Mouse (Mus musculus) thymus, adult 2 months (tissue): ENCODE measurements around the gene Tnfsfm13. TPM values are rescaled to one million over a fixed set of nuclear protein-coding genes. Genes with fewer than 3 reads are reported as not detected.
A peak's percentile ranks its signal among the peaks of the same experiment; 100 is the strongest.

Experiments
- DNase-seq: peaks from one replicate; pipeline ENCODE4 v3.0.0; 2021
- H3K27ac ChIP-seq: fragments of 200-500 bp; 2 replicates; pipeline ENCODE4 v1.5.1; 2012; ENCODE audit warnings: low read length, control low read depth; ENCODE audit not compliant: control insufficient read depth, insufficient read depth
- H3K27me3 ChIP-seq: fragments of 200-500 bp; 2 replicates; pipeline ENCODE4 v1.6.1; 2012; ENCODE audit warnings: mild to moderate bottlenecking, low read length, moderate library complexity, mixed read lengths; ENCODE audit not compliant: control insufficient read depth, insufficient read depth
- H3K36me3 ChIP-seq: fragments of 200-500 bp; 2 replicates; pipeline ENCODE4 v1.6.1; 2012; ENCODE audit warnings: mild to moderate bottlenecking, low read length, moderate library complexity; ENCODE audit not compliant: control insufficient read depth, insufficient read depth
- H3K4me1 ChIP-seq: fragments of 200-500 bp; replicated peaks from 2 replicates; pipeline ENCODE4 v1.6.1; 2012; ENCODE audit warnings: low read length; ENCODE audit not compliant: control insufficient read depth, insufficient read depth
- H3K4me3 ChIP-seq: fragments of 200-500 bp; 2 replicates; pipeline ENCODE4 v1.5.1; 2012; ENCODE audit warnings: mild to moderate bottlenecking, low read length, control low read depth, moderate library complexity; ENCODE audit not compliant: control insufficient read depth, insufficient read depth
- CTCF ChIP-seq: fragments of 200-500 bp; IDR thresholded peaks from 2 replicates; pipeline ENCODE4 v1.5.1; 2012; ENCODE audit warnings: mild to moderate bottlenecking, control low read depth, low read length, moderate library complexity, borderline replicate concordance; ENCODE audit not compliant: control insufficient read depth, poor library complexity, insufficient read depth; ENCODE audit errors: extremely low read depth
- POLR2A ChIP-seq: fragments of 200-500 bp; IDR thresholded peaks from 2 replicates; pipeline ENCODE4 v1.6.1; 2012; ENCODE audit warnings: mild to moderate bottlenecking, low read length, control low read depth, moderate library complexity; ENCODE audit not compliant: control insufficient read depth, poor library complexity, insufficient read depth; ENCODE audit errors: extremely low read depth
- WGBS: fragments of 180-500 bp; shearing (Covaris S2); methylation state at CpG from one replicate; pipeline ENCODE4 v1.1.7; 2018; 5-methylcytosine and 5-hydroxymethylcytosine counted together
- polyA plus RNA-seq: library from polyadenylated mRNA; depleted of rRNA; stranded (reverse); fragments of >200 nt; gene quantifications from 2 replicates; pipeline ENCODE4 v1.2.3, GENCODE M21; 2012

The Tnfsfm13 gene
- polyA plus RNA-seq, 1 experiment, result 2.7 TPM

GRCm38 (mm10) chr11:69662967-69663671 is 32.8 kb downstream of the Tnfsfm13 start:
- H3K27ac ChIP-seq, result peak overlapping the region; percentile 73
- no peaks in the 10 kb centered on the region for H3K27me3 ChIP-seq
- peaks cover 17% of the 10 kb centered on the region for H3K4me1 ChIP-seq
- peak overlapping the region; percentile 65 for H3K4me3 ChIP-seq
- 86% methylated on average over 13 of the region's 13 CpGs for WGBS
- no peak for TF ChIP-seq POLR2A
- TF ChIP-seq CTCF, result no peak
- H3K36me3 ChIP-seq, result peaks cover 25% of the 10 kb centered on the region
- DNase-seq, result no peak

GRCm38 (mm10) chr11:69662213-69662966 is 33.5 kb downstream of the Tnfsfm13 start, which contains the start of gene Mpdu1:
Gene Mpdu1, minus strand, starts transcription at chr11:69662642.
- Histone ChIP-seq H3K4me3 (peak within 1 kb of the TSS; percentile 65), H3K27ac (peak within 1 kb of the TSS; percentile 87), H3K4me1 (peaks cover 17% of the 10 kb centered on the region), H3K36me3 (peaks cover 18% of the 10 kb centered on the region), H3K27me3 (no peaks in the 10 kb centered on the region)
- DNase-seq, result peak; percentile 90
- TF ChIP-seq POLR2A (peak; percentile 88), CTCF (peak; percentile 47; the same call in 1 of the 2 replicates)
- WGBS, result under 1% methylated on average over 48 of the region's 48 CpGs

DNA sequence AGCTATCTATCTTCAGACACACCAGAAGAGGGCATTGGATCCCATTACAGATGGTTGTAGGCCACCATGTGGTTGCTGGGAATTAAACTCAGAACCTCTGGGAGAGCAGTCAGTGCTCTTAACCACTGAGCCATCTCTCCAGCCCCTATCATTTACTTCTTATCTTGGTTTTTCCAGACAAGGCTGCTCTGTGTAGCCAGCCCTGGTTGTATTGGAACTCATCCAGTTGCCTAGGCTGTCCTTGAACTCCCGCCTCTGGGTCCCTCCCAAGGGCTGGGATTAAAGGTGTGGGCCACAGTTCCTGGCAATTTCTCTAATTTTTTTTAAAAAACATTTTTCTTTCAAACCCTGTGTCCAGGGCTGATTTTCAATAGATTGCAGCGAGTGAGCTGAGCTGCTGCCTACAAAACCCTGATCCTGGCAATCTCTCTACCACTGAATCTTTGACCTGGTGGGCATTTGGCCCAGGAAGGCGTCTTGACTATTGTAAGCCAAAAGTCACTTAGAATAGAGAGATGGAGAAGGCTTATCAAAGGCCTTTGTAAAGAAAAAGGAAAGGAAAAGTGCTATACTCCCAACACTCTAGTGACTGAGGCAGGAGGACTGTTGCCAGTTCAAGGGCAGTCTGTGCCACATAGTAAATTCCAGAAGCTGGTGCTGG is 34.5 kb downstream of the Tnfsfm13 start:
- 84% methylated on average over 3 of the region's 3 CpGs for WGBS
- Histone ChIP-seq H3K36me3 (peaks cover 22% of the 10 kb centered on the region), H3K4me1 (peaks cover 17% of the 10 kb centered on the region), H3K4me3 (no peak overlapping the region), H3K27me3 (no peaks in the 10 kb centered on the region), H3K27ac (no peak overlapping the region)
- TF ChIP-seq CTCF, result no peak
- TF ChIP-seq POLR2A, result no peak
- no peak for DNase-seq

GRCm38 (mm10) chr11:69657462-69657881 is 38.4 kb downstream of the Tnfsfm13 start:
- Histone ChIP-seq H3K27ac (no peak overlapping the region), H3K4me3 (no peak overlapping the region), H3K27me3 (no peaks in the 10 kb centered on the region), H3K36me3 (peaks cover 29% of the 10 kb centered on the region), H3K4me1 (peaks cover 11% of the 10 kb centered on the region)
- no peak for DNase-seq
- 88% methylated on average over 15 of the region's 15 CpGs for WGBS
- TF ChIP-seq POLR2A (no peak), CTCF (peak; percentile 44; the same call in 1 of the 2 replicates)

GRCm38 (mm10) chr11:69656617-69657461 is 39.1 kb downstream of the Tnfsfm13 start:
- DNase-seq, result peak; percentile 66
- 85% methylated on average over 10 of the region's 10 CpGs for WGBS
- H3K4me1 ChIP-seq, result peaks cover 10% of the 10 kb centered on the region

DNA sequence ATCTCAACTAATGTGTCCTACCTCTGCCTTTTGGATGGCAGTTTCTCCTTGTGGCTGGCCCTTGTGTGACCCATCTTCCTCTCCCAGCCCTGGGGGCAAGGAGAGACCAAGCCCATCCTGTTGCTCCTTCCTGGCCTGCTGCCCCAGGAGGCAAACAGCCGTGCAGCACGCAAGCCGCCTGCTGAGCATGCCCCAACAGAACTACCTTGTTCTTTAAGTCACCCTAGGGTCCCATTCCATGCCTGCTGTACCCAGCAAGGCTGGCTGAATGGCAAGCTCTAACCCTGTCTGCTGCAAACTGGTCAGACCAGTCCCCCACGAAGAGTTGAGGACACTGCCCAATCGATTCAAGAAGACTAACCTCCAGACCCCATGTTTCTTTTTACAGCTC is 39.8 kb downstream of the Tnfsfm13 start:
- H3K27me3 ChIP-seq, result no peaks in the 10 kb centered on the region
- H3K4me3 ChIP-seq, result no peak overlapping the region
- WGBS, result 95% methylated on average over 5 of the region's 5 CpGs
- peaks cover 43% of the 10 kb centered on the region for H3K36me3 ChIP-seq
- no peak overlapping the region for H3K27ac ChIP-seq
- DNase-seq, result no peak
- H3K4me1 ChIP-seq, result 0 out of 2 replicates have a peak, but pooled peaks cover 3% of the 10 kb centered on the region
- no peak for TF ChIP-seq CTCF
- no peak for TF ChIP-seq POLR2A

More at GRCm38 (mm10) chr11:69656617-69657461, 39.1 kb downstream of the Tnfsfm13 start:
- no peak overlapping the region for H3K27ac ChIP-seq
- no peak overlapping the region for H3K4me3 ChIP-seq
- H3K36me3 ChIP-seq, result peaks cover 35% of the 10 kb centered on the region
- no peak for TF ChIP-seq POLR2A
- no peak for TF ChIP-seq CTCF
- no peaks in the 10 kb centered on the region for H3K27me3 ChIP-seq
